Mouse (Mus musculus) gastrocnemius, adult 2 months (tissue): ENCODE measurements around the gene Dpp6. TPM values are rescaled to one million over a fixed set of nuclear protein-coding genes. Genes with fewer than 3 reads are reported as not detected.

Source experiments
- DNase-seq: peaks from one replicate; pipeline ENCODE4 v3.0.0; 2022
- H3K27ac ChIP-seq: fragments of 200-600 bp; 2 replicates; pipeline ENCODE4 v1.8.1; 2022; ENCODE audit warnings: mild to moderate bottlenecking
- H3K4me3 ChIP-seq: fragments of 200-600 bp; 2 replicates; pipeline ENCODE4 v1.8.1; 2022; ENCODE audit warnings: mild to moderate bottlenecking, moderate library complexity
- CTCF ChIP-seq: fragments of 200-600 bp; IDR thresholded peaks from 2 replicates; pipeline ENCODE4 v1.8.1; 2022; ENCODE audit warnings: antibody characterized with exemption, mild to moderate bottlenecking, moderate library complexity
- intact Hi-C: fragments of 180-260 bp; cut with DNase I; formaldehyde crosslinking; loops from one replicate; pipeline ENCODE4 v1.15.1; 2025
- long read RNA-seq, 2 experiments: library from polyadenylated mRNA; stranded (forward); transcript quantifications; one replicate each; pipeline ENCODE4 v2.0.0; 2021
- total RNA-seq, 2 experiments: library from RNA; stranded (reverse); gene quantifications; 2 replicates each; pipeline ENCODE4 v1.2.3; 2021

Gene Dpp6
- total RNA-seq: under 1 TPM; 0.25 to 0.64 TPM
- long read RNA-seq, experiment 1: 0 reads
- long read RNA-seq, experiment 2: 0 reads

- Histone ChIP-seq H3K4me3 (no peak within 1 kb of the TSS), H3K27ac (no peak within 1 kb of the TSS)
- DNase-seq: no peak
- no peak for TF ChIP-seq CTCF
- intact Hi-C loops: no loop called here
These were observed at the start of gene Dpp6 for GRCm38 (mm10) chr5:26816975-26817941. Dpp6 (plus strand) TSS chr5:26817203.

- no peak for DNase-seq
- no peak overlapping the region for H3K4me3 ChIP-seq
- no peak for TF ChIP-seq CTCF
- no peak overlapping the region for H3K27ac ChIP-seq
- intact Hi-C loops: no loop called here
These were observed 33.0 kb upstream of the Dpp6 start for GRCm38 (mm10) chr5:26783955-26784354.

DNA sequence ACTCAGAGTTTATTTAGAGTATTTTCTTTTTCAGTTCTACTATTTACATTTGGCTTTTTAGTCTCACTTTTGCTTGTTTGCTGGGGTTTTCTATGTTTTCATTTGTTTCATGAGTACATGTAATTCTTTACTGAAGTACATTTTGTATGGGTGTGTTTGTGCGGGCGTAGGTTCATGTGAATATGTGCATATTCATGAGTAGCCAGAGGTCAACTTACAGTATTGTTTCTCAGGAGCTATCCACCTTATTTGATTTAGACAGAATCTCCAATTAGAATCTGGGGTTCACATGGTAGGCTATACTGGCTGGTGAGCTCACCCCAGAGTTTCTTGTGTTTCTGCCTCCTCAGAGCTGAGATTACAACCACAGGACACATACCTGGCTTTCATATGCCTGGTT is 21.5 kb upstream of the Dpp6 start:
- no peak for TF ChIP-seq CTCF
- intact Hi-C loops: no loop called here
- Histone ChIP-seq H3K27ac (no peak overlapping the region), H3K4me3 (no peak overlapping the region)
- DNase-seq: no peak

GRCm38 (mm10) chr5:26835972-26836371 is 19.0 kb downstream of the Dpp6 start:
- intact Hi-C loops: no loop called here
- no peak overlapping the region for H3K4me3 ChIP-seq
- no peak for DNase-seq
- no peak for TF ChIP-seq CTCF
- H3K27ac ChIP-seq: no peak overlapping the region

GRCm38 (mm10) chr5:26841151-26841550 is 24.1 kb downstream of the Dpp6 start:
- no peak for DNase-seq
- no peak for TF ChIP-seq CTCF
- Histone ChIP-seq H3K4me3 (no peak overlapping the region), H3K27ac (no peak overlapping the region)
- intact Hi-C loops: no loop called here

- no peak overlapping the region for H3K4me3 ChIP-seq
- intact Hi-C loops: no loop called here
- DNase-seq: no peak
- H3K27ac ChIP-seq: no peak overlapping the region
- TF ChIP-seq CTCF: no peak
These were observed 37.7 kb downstream of the Dpp6 start for GRCm38 (mm10) chr5:26854746-26855145.

- DNase-seq: no peak
- no peak for TF ChIP-seq CTCF
- intact Hi-C loops: no loop called here
These were observed 58.4 kb downstream of the Dpp6 start for GRCm38 (mm10) chr5:26875449-26875848.

DNA sequence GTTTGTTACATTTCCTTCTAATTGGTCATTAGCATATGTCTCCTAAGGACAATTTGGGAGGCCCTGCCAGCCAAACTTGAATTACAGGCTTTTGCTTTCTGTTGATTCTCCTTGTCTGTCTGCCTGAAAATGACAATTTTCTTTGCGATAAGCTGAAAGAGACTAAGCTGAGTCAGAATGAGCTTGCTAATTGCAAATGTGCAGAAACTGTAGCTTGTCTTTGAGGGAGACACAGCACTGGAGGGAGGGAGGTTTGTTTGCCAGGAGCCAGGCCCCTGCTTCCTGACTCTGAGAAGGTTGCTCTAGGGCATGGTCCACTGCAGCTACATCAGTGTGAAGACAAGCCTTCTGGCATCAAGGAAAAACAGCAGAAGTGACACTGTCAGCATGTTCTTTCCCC is 70.5 kb downstream of the Dpp6 start:
- Histone ChIP-seq H3K27ac (no peak overlapping the region), H3K4me3 (no peak overlapping the region)
- intact Hi-C loops: no loop called here
- TF ChIP-seq CTCF: no peak
- no peak for DNase-seq

More at GRCm38 (mm10) chr5:26875449-26875848, 58.4 kb downstream of the Dpp6 start:
- Histone ChIP-seq H3K4me3 (no peak overlapping the region), H3K27ac (no peak overlapping the region)

GRCm38 (mm10) chr5:26888080-26888479 is 71.1 kb downstream of the Dpp6 start:
- DNase-seq: no peak
- intact Hi-C loops: no loop called here
- no peak overlapping the region for H3K27ac ChIP-seq
- TF ChIP-seq CTCF: no peak
- H3K4me3 ChIP-seq: no peak overlapping the region

DNA sequence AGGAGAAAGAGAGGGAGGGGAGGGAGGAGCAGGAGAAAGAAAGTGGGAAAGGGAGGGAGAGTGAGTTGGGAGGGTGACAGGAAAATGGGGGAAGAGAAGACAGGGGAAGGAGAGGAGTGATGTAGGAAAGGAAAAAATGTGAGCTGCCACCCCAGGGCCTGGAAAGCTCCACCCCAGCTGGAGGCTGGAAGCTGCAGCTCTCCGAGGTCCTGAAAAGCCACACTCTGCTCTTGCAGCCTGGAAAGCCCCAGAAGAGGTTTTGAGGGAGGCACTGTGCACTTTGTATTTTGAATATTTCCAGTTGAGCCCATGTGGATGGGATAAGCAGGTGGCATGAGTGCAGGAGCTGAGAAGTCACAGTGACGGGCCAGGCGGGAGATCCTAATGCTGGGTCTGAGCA is 77.3 kb downstream of the Dpp6 start:
- Histone ChIP-seq H3K4me3 (no peak overlapping the region), H3K27ac (no peak overlapping the region)
- intact Hi-C loops: no loop called here
- no peak for TF ChIP-seq CTCF
- no peak for DNase-seq

- peak; percentile 36 for TF ChIP-seq CTCF
- Histone ChIP-seq H3K4me3 (peak overlapping the region; percentile 60), H3K27ac (no peak overlapping the region)
- intact Hi-C loops: no loop called here
- DNase-seq: no peak
These were observed 86.8 kb downstream of the Dpp6 start for GRCm38 (mm10) chr5:26903786-26904185.

- intact Hi-C loops: no loop called here
- peak overlapping the region; percentile 60 for H3K4me3 ChIP-seq
These were observed 87.5 kb downstream of the Dpp6 start for GRCm38 (mm10) chr5:26904324-26905041.

GRCm38 (mm10) chr5:26907151-26907550 is 90.1 kb downstream of the Dpp6 start:
- intact Hi-C loops: no loop called here
- Histone ChIP-seq H3K27ac (no peak overlapping the region), H3K4me3 (no peak overlapping the region)
- no peak for DNase-seq
- TF ChIP-seq CTCF: no peak

More at GRCm38 (mm10) chr5:26904324-26905041, 87.5 kb downstream of the Dpp6 start:
- DNase-seq: peak; percentile 32
- H3K27ac ChIP-seq: no peak overlapping the region
- TF ChIP-seq CTCF: no peak
